Mouse (Mus musculus) spleen, postnatal 10 days (tissue): Measurements from ENCODE around the gene Fam102a.

ENCODE experiments used
- DNase-seq, 2 experiments: peaks; one replicate each; pipeline ENCODE4 v3.0.0; 2021 to 2022; ENCODE audit warnings: low spot score in 2 of 2

Gene Fam102a

GRCm38 (mm10) chr2:32514335-32514734 is 20.8 kb upstream of the Fam102a start:
- no peak for DNase-seq

GRCm38 (mm10) chr2:32517233-32517867 is 17.8 kb upstream of the Fam102a start:
- no peak for DNase-seq

- no peak for DNase-seq
Observed at GRCm38 (mm10) chr2:32520034-32520990, 14.8 kb upstream of the Fam102a start.

DNA sequence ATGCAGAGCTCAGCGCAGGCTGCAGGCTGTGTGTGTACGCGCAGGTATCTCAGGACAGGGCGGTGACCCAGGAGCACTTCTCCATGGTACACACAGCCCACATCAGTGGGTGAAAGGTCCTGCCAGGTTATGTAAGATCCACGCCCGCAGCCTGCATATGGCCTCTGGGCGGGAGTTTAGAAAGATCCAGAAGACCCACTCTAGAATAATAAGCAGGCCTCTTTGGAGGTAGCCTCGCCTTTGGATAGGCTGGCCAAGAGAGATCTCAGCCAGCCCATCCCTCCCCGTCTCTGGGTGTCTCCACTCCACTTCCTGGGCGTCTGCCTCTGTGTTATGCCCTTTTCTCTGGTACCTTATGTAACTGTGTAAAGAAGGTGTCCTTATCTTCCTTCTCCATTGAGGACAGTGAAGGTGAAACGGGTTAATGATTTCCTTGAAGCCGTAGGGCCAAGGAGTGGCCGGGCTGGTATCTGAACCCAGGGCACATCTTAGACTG is 10.5 kb upstream of the Fam102a start:
- DNase-seq, result no peak

- no peak for DNase-seq
Observed at GRCm38 (mm10) chr2:32525816-32526215, 9.3 kb upstream of the Fam102a start.

GRCm38 (mm10) chr2:32527468-32527966 is 7.6 kb upstream of the Fam102a start:
- DNase-seq, result no peak

GRCm38 (mm10) chr2:32528326-32528725 is 6.8 kb upstream of the Fam102a start:
- DNase-seq, result no peak

DNA sequence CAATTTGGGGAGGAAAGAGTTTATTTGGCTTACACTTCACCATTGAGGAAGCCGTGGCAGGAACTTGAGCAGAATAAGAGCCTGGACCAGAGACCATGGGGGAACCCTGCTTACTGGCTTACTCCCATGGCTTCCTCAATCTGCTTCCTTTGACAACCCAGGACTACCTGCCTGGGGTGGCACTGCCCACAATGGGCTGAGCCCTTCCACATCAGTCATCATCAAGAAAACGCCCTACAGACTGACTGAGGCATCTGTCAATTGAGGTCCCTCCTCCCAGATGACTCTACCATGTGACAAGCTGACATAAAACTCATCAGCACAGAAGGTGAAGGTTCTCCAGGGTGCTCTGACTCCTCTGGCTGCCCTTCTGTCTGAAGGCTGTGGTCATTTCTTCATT is 4.7 kb upstream of the Fam102a start:
- no peak for DNase-seq

DNA sequence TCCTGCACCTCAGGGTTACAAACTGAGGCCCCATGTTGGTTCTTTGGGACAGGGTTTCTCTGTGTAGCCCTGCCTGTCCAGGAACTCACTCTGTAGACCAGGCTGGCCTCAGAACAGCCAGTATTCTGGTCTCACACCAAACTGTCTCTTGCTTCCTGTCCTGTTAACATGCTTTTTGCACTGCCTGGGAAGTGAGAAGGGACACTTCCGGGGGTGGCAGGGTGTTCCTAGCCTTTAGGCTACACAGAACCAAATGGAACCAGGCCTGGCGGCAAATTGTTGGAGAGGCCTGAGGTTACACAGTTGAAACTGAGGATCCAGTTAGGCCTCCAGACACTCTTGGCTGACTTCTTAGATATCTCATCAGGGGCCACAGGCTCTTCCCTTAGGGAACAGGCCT is 2.0 kb upstream of the Fam102a start:
- no peak for DNase-seq

GRCm38 (mm10) chr2:32534061-32534732 is 935 bp upstream of the Fam102a start:
- peak; percentile 28 to 47 for DNase-seq

- peak; percentile 66 to 71 for DNase-seq
Observed at GRCm38 (mm10) chr2:32535501-32535991, 414 bp downstream of the Fam102a start.

DNA sequence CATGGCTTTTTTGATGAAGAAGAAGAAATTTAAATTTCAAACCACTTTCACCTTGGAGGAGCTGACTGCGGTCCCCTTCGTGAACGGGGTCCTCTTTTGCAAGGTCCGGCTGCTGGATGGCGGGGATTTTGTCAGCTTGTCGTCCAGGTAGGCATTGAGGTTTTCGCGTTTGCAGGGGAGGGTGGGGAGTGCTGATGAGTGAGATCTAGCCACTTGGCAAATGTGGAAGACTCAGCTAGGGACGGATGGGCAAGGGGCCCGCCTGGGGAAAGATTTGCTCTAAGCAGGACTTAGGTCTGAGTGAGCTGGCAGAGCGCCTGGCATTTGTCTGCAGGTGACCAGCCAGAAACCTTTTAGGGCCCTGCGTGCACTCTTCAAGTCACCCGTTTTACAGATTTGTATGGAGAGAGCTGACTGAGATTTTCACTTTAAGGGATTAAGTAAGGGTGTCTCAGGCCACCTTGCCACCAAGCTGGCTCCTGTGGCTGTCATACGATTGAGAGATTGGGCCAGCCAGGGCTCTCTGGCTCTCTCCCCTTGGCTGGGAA is 1.0 kb downstream of the Fam102a start:
- DNase-seq, result peak; percentile 25 to 36

DNA sequence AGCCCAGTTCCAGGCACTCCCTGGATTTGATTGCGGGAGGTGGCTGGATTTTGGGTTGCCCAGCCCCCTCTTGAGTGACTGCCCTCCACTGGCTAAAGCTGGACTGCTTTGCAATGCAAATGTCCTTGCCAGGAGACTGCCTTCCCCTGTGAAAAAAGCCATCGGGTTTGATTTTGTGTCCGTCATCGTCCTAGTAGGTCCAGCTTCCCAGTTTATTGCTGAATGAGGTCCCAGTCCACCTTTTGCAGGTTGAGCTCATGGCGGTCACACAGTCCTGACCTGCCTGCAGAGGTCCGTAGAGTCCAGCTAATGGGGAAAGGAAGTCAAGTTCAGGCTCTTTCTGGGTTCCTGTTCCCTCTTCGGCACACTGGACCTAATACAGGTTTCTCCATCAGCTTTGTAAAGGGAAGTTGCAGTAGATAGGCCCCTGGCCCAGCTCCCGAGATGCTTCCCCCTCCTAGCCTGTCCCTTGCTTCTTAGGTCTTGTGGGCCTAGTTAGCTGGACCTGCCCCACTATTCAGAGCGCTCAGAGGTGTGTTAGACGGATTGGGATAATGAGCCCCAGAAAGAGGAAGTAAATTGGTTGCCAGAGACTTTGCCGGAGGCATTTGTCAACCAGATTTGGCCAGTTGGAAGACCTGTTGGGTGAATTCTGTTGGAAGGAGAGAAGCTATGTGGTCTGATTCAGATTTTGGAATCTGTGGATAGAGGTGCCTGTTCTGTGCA is 1.7 kb downstream of the Fam102a start:
- peak; percentile 36 to 39 for DNase-seq

DNA sequence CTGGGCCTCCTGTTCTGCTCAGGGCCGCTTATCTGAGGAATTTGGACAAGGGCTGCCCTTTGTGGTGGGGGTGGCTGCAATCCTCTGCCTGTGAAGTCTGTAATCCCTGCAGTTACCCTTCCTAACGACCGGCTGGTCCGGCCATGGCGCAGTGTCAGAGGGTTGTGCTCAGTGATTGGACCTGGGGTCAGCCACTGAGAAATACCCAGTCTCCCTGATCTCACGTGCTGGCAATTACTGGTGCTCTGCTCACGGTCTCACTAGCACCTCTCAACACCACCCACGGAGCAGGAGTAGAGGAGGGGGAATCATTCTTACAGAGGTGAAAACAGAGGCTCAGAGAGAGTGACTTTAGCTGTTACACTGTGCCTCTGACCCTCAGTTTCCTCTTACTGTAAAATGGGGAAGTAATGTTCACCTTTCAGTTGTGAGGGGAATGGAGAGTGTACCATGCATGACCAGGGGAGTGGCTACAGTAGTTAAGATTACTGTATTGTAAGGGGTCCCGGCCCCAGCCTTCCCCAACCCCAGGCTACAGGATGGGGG is 2.3 kb downstream of the Fam102a start:
- DNase-seq, result peak in 1 of 2 experiments; percentile 32

DNA sequence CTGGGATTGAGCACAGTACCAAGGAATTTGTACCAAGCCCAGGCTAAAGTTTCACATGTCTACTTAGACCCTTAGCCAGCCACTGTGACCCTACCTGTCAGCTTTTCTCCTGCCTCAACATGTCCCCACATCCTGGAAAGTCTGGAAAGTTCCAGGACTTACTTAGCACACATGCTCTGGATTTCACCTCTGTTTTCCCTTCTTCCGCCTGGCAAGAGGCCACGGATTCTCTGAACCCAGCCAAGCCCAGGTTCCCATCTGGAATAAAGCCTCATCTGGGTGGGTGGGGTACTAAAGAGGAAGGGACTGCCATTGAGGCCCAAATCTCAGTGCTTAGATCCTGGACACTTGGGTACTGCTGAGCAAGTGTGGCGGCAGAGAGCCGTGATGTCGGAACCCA is 2.8 kb downstream of the Fam102a start:
- no peak for DNase-seq

DNA sequence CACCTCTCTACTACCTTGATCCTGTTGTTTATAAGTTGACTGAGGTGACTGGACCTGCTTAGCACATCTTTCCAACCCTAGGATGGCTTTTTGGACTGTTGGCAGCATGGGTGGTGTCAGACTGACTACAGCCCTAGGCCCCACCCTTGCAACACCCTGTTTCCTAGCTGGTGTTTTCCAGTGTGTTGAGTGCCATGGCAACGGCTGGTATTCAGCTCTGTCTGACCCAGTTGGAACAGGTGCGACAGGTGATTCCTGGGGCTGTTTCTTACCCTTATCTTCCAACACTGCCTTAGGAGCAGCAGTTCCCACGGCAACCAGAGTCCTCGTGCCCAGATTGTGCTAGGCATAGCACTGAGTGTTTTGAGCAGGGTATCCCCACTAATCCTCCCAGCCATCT is 3.3 kb downstream of the Fam102a start:
- DNase-seq, result no peak

GRCm38 (mm10) chr2:32539452-32539981 is 4.4 kb downstream of the Fam102a start:
- no peak for DNase-seq

DNA sequence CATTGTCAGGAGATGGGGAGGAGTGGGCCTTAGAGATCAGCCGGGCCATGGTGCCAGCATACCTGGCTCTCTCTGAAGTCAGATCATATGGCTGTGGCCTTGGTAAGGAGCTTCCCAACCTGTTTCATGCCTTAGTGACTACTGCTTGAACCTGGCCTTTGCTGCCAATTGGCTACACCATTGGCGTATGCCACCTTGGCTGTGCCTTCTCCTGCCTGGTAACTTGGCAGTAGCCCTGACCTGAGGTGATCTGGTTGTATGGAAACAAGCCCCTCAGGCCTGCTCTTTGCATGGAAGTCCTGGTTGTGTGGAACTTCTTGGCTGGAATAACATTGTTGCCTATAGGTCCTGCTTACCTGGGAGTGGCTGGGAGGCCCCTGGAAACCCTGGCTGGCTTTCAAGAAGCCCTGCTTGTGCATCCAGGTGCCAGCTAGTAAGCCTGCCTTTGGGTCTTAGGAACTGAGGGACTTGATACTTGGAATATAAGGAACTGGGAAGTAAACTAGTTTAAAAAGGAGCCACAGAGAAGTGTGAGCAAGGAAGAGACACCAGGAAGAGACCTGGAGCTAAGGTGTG is 6.3 kb downstream of the Fam102a start:
- DNase-seq, result no peak

- no peak for DNase-seq
Observed at GRCm38 (mm10) chr2:32541986-32542573, 6.9 kb downstream of the Fam102a start.

DNA sequence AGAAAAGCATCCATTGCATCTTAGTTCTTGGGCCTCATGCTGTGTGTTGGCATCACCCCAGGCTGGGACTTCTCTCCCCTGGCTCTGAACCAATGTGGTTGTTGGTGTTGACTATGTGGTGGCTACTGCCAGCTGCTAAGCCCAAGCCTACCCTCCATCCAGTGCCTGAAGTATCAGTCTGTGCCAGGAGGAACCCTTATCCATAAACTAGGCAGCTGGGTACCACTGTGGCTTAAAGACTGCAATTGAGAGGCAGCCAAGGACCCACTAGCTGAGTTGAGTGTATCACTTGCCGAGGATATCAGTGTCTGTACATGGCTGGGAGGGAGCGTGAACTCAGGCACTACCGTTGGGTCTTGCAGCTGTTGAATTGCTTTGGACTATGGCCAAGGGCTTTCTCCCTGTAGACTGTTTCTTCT is 7.9 kb downstream of the Fam102a start:
- DNase-seq, result no peak
